Mouse (Mus musculus): ENCODE results near the gene Npb.
"Not testable (repeated sequence)": the region's sequence is repeated elsewhere in the genome, so short reads cannot be mapped to it uniquely, and the experiment has no call there.

Npb gene

DNA sequence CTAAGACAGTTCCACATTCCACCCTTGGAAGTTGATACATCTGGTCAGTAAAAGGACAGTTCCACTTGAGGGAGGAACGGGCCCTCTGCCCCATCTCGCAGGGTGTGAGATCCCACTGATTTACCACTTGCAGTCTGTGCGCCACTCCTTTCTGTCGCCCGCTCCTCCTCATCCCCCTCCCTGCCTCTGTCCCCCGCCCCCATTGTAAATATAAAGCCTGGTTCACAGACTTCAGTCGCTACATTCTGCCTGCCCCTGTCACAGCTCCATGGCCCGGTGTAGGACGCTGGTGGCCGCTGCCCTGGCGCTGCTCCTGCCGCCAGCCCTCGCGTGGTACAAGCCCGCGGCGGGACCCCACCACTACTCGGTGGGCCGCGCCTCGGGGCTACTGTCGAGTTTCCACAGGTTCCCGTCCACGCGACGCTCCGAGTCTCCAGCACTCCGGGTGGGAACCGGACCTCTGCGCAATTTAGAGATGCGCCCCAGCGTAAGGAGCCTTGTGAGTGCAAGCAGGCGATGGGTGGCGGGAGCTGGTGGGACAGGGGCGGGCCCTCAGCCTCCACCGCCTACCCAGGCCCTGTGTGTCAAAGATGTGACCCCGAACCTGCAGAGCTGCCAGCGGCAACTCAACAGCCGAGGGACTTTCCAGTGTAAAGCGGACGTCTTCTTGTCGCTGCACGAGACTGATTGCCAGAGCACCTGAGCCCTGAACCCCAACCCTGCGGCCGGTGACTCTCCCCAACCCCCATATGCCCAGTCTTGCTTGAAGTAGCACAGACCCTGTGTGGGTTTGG is at the start of gene Npb:
TSS of gene Npb (plus strand) at position 237 of the 794 bp plus-strand sequence.
- DNase-seq (ENCODE audit: low read depth, low spot score), result no peak

DNA sequence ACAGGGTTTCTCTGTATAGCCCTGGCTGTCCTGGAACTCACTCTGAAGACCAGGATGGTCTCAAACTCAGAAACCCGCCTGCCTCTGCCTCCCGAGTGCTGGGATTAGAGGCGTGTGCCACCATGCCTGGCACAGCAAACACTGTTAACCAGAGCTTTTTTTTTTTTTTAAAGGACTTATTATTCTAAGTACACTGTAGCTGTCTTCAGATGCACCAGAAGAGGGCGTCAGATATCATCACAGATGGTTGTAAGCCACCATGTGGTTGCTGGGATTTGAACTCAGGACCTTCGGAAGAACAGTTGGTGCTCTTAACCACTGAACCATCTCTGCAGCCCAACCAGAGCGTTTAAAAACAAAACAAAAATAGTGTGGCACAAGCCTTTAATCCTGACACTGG is 49.4 kb upstream of the Npb start:
- not testable (repeated sequence) for DNase-seq (ENCODE audit: low read depth, low spot score)

DNA sequence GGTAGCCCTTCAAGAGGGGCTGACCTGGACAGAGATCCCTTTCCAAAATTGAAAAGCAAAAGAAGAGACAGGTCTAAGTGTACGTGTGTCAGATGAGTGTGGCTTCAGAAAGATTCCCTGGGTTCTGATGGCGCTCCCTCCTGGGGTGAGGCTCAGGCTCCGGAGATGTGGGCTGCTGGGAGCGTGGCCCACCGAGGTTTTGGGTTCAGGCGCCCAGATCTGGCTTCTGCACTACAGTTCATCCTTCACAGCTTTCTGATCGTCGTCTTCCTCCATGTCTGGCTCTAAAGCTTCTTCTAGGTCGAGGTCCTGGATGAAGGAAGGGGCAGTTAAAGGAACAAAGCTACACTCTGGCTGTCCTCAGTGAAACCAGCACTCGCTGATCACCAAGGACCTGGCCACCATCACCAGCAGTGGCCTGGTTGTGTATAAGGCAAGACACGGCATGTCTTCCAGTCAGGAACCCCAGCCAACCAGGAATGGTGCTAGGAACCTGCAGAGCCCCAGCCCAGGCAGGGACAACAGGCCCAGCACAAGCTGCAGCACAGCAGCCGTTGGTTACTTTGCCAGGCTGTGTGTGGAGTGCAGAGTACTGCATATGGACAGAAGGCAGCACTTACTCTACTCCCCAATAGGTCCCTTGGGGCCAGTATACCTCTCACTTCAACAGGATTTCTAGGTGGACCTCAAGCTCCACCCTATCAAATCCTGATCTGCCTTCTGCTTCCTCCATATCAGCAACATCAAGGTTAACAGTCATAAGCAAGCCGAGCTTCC is 47.1 kb upstream of the Npb start:
- no peak for DNase-seq (ENCODE audit: low read depth, low spot score)

DNA sequence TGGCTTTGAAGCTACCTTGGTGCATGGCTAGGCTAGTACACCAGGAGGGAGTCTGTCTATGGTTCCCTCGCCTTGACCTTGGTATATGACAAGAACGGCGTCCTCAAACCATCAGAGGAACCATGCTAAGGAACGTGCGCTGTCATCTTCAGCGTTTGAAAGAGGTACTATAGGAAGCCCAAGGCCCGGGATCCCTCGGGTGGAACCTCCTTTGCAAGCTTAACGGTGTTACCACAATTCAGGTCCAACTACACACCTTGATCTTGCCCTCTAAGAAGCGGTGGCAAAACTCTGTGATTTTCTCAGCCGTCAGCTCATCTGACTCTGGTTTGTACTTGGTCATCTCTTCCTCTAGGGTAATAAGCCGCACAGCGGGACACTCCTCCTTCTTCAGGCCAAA is 45.3 kb upstream of the Npb start:
- DNase-seq (ENCODE audit: low read depth, low spot score), result no peak

DNA sequence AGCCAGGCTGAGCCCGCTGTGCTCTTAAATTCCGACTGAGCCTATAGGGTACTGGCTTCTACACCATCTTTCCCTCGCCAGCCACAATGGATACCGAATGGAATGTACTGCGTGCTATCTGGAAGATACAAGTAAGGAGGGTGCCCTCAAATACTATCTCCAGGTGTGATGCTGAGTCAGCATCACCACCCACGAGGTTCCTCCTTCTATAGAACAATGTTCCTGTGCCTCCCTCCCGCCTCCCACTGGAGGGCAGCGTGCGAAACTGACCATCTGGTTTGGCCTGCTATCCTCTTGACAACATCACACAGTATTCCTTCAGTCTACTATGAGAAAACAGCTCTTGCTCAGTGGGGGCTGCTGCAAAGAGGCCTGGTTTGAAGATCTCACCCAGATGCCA is 43.2 kb upstream of the Npb start:
- DNase-seq (ENCODE audit: low read depth, low spot score), result no peak

DNA sequence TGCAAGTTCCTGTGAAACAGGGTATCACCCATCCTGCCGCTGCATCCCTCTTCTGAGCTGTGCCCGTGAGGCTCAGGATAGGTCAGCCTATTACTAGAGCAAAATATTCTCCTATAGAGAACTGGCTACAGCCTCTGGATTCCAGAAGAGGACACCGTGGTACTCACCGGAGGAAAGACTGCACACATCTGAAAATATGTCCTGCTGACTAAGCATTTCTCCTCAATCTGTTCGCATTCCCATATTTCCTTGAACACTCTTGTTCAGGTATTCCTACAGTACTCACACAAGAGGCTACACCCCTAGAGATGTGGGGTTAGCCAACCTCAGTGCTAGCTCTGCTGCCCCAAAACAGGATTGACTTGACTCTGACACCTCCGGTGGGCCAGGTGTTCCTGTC is 40.0 kb upstream of the Npb start:
- DNase-seq (ENCODE audit: low read depth, low spot score), result no peak

DNA sequence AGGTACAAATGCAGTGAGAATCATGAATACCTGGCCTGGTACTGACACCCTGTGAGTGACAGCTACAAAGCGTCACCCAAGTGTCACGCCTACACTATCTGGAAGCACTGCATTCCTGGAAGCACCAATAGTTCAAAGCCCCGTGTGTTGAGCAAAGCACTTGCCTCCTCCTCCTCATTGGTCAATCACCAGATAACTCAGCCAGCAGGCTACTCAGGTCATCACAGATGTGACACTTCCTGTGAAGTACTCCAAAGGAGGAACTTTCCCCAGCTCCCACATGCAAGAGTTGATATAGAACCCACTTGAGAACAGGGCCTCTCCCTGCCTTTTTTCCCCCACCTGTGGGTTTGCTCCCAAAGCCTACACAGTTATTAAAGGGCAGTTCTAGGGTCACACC is 37.2 kb upstream of the Npb start:
- DNase-seq (ENCODE audit: low read depth, low spot score), result no peak

DNA sequence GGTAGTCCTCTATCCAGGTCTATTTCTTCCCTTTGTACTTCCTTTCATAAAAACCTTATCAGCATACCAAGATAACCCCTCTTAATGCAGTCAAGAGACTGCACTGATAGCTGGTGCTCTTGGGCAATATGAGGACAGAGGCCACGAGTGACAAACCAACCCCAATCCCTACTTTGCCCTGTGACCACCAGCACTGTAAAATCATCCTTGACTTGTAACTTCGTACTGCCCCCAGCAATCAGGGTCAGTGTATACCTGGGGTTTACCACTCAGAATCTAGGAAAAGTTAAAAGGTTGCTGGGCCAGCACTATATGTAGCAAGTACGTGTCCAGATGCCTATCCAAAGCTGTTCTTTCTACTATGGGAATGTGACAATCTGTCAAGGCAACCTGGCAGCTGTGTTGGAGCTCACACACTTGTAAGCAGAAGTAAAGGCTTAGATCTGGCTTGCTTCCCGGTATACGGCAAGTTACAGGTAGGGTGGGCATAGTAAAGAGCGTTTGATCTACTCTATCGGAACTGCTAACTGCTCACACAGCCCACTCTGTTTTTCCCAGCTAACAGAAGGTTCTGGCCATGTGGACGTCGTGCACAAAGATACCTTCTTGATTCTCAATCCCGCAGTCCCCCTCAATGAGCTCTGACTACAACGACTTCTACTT is 36.4 kb upstream of the Npb start:
- DNase-seq (ENCODE audit: low read depth, low spot score), result no peak

DNA sequence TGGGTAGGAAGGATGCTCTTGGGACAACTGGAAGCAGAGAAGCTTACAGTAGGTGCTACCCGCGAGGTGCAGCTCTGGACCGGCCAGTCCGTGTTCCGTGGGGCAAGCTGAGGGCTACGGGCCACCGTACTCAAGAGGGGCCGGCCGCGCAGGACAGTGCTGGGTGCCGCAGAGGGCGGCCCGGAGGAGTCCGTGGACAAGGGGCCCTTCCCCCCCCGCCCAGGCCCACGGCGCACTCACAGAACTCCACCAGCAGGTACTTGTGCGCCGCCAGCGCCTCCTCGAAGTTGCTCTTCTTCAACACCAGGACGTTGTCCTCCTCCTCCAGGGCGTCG is 35.9 kb upstream of the Npb start:
- DNase-seq (ENCODE audit: low read depth, low spot score), result no peak

DNA sequence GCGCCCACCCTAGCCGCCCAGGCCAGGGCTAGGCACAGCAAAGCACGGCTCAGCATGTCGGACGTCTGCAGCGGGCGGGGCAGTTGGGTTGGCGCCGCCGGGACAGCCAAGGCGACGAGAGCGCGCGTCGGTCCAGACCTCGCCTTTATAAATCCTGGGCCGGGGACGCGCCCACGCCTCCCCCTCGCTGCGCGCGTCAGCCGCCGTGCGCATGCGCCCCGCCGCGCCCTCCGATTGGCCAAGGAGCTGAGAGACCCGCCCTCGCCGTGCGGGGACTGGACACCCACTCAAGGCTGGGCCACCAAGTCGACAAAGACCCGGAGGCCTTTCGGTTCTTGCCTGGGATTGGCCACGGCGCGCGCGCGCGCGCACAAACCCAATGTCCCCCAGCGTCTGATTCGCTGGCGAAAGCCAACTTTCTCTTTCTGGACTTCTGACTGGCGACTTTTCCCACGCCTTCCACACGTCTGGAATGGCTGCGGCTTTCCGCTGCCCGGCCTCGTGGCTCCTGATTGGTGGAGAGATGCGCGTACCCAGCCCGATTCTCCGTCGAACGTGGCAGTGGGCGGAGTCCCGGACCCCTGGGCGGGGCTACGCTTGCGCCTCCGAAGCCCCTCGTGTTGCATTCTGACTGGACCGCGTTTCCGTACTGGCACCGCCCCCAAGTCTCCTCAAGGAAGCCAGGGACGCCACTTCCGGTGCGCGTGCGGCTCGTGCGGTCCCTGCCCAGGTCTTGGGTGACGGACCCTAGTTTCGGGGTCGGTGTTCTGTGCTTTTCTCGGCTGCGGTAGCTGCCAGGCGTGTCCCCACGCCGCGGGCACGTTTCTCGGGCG is 35.3 kb upstream of the Npb start, which contains the start of gene P4hb:
TSS of gene P4hb (minus strand) at position 502 of the 833 bp plus-strand sequence.
- DNase-seq (ENCODE audit: low read depth, low spot score), result peak; percentile 94

DNA sequence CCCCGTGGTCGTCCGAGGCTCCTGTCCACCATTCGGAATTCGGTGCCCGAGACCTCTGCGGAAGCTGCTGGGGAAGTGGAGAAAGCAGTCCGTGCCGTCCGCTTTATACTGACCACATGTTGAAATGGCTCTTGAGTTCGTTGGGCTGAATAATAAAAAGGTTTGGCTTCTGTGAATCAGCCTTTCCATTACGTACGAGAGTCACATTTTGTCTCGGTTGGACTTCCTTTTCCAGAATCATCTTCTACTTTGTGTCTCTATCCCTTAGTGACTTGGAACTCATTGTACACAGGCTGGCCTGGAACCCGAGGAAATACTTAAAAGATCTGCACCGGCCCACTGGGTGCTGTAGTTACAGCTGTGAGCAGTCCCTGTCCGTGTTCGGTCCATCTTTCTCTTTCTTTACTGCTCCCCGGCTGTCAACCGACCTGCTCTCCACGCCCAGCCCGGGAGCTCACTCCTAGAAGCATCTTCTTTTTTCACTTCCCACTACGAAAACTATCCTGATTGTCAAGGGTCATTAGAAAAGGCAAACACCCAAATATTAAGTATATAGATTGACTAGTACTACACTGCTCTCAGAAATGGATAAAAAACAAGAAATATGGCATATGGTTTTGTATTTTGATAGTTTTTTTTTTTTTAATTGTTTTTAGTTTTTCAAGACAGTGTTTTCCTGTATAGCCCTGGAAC is 34.5 kb upstream of the Npb start:
- no peak for DNase-seq (ENCODE audit: low read depth, low spot score)

DNA sequence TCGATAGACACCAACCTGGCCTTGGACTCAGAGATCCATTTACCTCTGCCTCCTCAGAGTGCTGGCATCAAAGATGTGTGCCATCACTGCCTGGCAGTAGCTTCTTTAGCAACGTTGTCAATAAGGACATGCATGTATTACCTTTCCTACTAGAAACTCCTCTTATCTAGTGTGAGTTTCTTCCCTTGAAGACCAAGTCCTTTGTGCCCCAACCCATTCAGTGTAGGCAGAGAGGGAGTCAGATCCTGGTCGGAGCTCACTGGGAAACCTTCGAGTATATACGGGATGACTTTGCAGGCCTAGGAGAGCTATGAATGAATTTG is 34.0 kb upstream of the Npb start:
- DNase-seq (ENCODE audit: low read depth, low spot score), result no peak

DNA sequence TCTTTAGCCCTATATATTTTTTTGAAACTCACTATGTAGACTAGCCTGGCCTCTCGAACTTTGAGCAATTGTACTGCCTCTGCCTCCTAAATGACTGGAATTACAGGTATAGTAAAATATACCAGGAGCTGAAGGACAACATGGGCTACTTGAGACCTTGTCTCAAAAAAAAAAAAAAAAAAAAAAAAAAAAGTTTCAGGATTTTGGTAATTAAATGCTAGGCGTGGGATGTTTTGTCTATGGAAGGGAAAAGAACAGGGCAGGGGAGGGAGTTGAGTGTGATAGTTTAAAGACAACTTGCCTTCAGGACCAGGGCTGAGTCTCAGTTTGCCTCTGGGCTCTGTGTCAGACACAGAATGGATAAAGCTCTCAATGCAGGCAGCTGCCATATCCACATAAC is 33.2 kb upstream of the Npb start:
- no peak for DNase-seq (ENCODE audit: low read depth, low spot score)

DNA sequence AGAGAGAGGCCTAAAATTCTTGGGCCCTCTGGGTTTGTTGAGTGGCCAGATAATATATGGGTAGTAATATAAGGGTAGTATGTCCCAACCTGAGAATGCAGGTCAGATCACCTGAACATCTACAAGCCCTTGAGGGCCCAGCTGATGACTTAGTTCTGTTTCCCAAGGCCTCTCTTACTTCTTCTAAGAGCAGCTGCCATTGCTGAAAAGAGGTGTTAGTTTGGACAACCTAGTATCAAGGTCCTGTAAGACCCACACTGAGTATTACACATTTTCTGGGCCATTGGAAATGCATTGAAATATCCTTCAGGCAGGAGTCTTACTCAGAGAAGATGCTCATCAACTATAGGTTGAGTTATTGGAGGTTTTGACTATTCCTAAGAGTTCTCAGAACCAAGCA is 32.3 kb upstream of the Npb start:
- DNase-seq (ENCODE audit: low read depth, low spot score), result no peak

DNA sequence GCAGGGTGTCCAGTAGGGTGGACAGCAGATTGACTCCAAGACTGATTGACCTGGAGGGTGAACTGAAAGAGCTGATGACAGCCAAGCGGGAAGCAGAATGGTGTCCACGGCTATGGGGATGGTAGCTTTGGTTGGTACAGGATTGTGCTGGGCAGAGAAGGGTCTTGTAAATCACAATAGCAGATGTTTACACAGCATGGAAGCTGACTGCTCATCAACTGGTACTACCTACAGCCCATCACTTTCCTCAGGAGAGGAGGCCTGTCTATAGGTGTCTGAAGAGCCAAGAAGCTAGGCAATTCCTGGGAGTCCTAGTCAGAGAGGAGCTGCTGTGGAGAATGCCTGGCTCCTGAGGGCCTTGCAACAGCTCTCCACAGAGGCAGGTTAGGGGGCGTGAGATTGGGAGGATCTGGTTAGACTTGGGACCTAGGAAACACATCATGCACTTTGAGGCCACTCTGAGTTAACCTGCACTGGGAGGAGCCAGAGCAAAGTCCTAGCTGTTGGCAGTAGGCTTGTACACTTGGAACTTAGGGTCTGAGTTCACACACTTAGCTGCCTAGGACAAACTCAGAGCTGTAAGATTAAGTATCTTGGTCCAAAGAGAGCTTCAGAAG is 31.8 kb upstream of the Npb start:
- no peak for DNase-seq (ENCODE audit: low read depth, low spot score)

DNA sequence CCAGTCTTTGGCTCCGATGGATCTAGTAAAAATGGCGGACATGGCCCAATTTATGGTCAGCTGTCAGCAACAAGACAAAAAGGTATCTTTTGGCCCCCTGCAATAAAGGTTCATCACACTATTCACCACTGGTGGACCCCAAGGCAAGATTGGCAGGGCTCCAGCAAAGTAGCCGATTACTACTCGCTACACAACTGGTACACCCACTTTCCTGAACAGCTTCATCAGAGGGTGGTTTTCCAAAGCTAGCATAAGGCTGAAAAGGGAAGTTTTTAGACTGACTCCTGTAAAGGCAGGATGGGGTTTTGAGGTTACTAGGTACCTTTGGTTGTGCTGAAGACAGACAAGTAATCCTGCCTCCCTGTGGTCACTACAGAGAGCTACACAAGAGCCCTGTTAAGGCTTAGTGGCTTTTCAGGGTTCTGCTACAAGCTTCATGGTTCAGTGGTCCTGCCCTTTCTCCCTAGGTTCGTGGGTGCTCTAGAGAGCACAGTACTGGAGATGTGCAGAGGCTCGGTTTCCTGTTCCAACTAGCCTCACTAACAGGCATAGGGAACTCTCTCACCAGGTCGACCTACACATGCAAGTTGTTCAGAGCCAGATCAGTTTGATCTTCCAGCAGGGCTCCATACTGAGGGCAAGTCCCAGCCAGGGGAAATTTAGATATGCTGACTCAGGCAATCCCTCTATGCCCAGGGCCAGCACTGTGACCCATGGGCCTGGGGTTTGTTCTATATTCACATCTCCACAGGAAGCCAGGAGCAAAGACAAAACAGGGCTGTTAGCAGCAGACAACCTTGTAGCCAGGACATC is 30.9 kb upstream of the Npb start:
- no peak for DNase-seq (ENCODE audit: low read depth, low spot score)

DNA sequence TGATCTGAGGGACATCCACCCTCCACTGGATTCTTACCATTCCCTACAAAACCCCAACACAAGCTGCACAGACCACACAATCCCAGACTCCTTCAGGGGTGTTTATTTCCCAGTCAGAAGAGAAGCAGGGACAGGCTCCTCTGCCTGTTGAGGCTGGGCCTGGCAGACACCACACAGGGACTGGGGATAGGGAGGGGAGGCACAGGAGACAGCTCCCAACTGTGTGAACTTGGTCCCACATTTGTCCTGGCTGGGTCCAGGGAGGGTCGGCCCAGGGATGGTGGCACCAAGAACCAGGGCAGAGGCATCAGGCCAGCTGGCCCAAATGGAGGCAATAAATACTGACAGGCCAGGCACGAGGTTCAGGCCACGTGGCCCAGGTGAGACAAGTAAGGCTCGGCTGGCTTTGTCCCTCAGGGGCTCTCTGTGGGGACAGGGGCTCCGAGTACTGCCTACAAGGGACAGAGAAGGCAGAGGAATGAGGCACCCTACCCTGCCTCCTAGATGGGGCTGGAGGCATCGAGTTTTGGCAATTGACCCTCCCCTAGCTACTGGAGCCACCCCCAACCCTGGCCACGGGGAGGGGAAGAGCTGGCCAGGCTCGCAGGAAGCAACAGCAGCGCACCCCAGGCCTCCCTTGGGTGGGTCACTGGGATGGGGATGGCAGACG is 30.1 kb upstream of the Npb start:
- DNase-seq (ENCODE audit: low read depth, low spot score), result no peak

DNA sequence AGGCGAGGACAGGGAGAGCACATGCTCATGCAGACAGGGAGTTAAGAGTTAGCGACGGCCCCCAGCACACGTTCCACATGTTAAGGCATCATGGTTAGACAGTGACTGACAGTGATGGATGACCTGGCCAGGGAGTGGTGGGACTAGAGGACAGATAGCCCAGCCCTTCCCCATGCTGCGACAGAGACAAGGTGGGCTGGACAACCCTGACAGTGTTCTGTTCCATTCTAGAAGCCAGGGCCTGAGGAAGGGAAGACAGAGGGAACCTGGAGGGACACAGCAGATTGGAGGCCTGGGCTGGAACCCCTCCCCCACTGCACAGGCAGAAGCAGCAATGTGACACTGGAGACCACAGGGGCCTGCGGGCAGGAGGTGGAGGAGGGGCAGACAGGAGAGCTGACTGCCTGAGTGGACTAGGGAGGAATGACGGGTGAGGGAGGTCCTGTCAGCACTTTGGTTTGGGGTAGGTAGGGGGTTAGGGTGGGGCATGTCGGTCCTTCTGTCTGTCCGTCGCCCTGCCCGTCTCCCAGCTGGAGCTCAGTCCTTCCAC is 29.5 kb upstream of the Npb start:
- DNase-seq (ENCODE audit: low read depth, low spot score), result no peak

All from c-Kit-negative CD71-positive TER-119-positive erythroid progenitor cells, embryonic 14.5 days (primary cell).